Mouse (Mus musculus): ENCODE results near the gene Inpp5b. TPM values are rescaled to one million over a fixed set of nuclear protein-coding genes. Genes with fewer than 3 reads are reported as not detected.

Inpp5b gene
- polyA plus RNA-seq, 1 experiment from 2014 or later, result 29.7 TPM

GRCm38 (mm10) chr4:124714545-124715481 lies 26.8 kb upstream of the Inpp5b start, which contains the start of gene Sf3a3:
TSS of gene Sf3a3 (plus strand) at chr4:124714776.
- peak; percentile 89 for ATAC-seq (ENCODE audit: low FRiP score, low read depth)

GRCm38 (mm10) chr4:124719101-124719500 lies 22.5 kb upstream of the Inpp5b start:
- no peak overlapping the region for H3K9ac ChIP-seq
- WGBS, result 93% methylated on average over 4 of the region's 4 CpGs
- no peak for ATAC-seq (ENCODE audit: low FRiP score, low read depth)
- H3K9me3 ChIP-seq, result no peaks in the 10 kb centered on the region
- H3K36me3 ChIP-seq, result peaks cover 70% of the 10 kb centered on the region
- H3K27ac ChIP-seq, result no peak overlapping the region
- no peaks in the 10 kb centered on the region for H3K27me3 ChIP-seq (replicated peaks)
- H3K4me1 ChIP-seq, result peaks cover 8% of the 10 kb centered on the region
- no peak overlapping the region for H3K4me2 ChIP-seq (replicated peaks)
- H3K4me3 ChIP-seq, result no peak overlapping the region

More at GRCm38 (mm10) chr4:124714545-124715481, 26.8 kb upstream of the Inpp5b start, which contains the start of gene Sf3a3:
- Histone ChIP-seq H3K4me2 (replicated peaks) (peak within 1 kb of the TSS; percentile 82), H3K4me3 (peak within 1 kb of the TSS; percentile 92), H3K36me3 (peaks cover 32% of the 10 kb centered on the region), H3K4me1 (peaks cover 12% of the 10 kb centered on the region), H3K9me3 (no peaks in the 10 kb centered on the region), H3K27me3 (replicated peaks) (peaks cover 4% of the 10 kb centered on the region), H3K27ac (no peak within 1 kb of the TSS), H3K9ac (peak within 1 kb of the TSS; percentile 90)
- WGBS, result under 1% methylated on average over 57 of the region's 57 CpGs

- Histone ChIP-seq H3K9ac (no peak overlapping the region), H3K9me3 (no peaks in the 10 kb centered on the region), H3K27ac (no peak overlapping the region), H3K27me3 (replicated peaks) (no peaks in the 10 kb centered on the region), H3K4me3 (no peak overlapping the region), H3K4me1 (no peaks in the 10 kb centered on the region), H3K36me3 (peaks cover 94% of the 10 kb centered on the region), H3K4me2 (replicated peaks) (no peak overlapping the region)
- WGBS, result 92% methylated on average over 6 of the region's 6 CpGs
- ATAC-seq (ENCODE audit: low FRiP score, low read depth), result no peak
Measured at GRCm38 (mm10) chr4:124726121-124726520, 15.5 kb upstream of the Inpp5b start.

DNA sequence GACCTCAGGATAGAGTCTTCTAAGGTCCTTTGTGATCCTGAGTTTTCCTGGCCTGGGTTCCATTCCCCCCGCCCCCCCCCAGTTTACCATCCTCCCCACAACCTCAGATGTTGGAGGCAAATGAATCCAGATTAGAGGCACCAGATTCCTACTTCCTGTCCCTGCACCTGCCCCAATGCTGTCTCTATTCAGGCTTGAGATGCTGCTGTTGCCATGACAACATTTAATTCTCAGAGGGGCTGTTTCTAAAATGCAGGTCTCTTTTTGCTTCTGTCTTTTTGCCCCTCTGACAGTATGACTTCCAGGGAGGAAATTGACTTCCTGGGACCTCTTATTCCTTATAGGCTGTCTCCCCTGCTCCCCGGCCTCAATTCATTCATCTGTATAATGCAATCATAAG lies 4.7 kb upstream of the Inpp5b start:
- no peak for ATAC-seq (ENCODE audit: low FRiP score, low read depth)
- WGBS, result 65% methylated on average over 2 of the region's 2 CpGs
- Histone ChIP-seq H3K4me2 (replicated peaks) (0 out of 2 replicates have a peak overlapping the region, but pooled peaks have one; percentile 7), H3K9me3 (no peaks in the 10 kb centered on the region), H3K9ac (no peak overlapping the region), H3K4me3 (no peak overlapping the region), H3K27me3 (replicated peaks) (no peaks in the 10 kb centered on the region), H3K4me1 (peaks cover 15% of the 10 kb centered on the region), H3K27ac (no peak overlapping the region), H3K36me3 (peaks cover 18% of the 10 kb centered on the region)

- Histone ChIP-seq H3K9ac (no peak overlapping the region), H3K36me3 (peaks cover 13% of the 10 kb centered on the region), H3K27me3 (replicated peaks) (no peaks in the 10 kb centered on the region), H3K4me1 (peaks cover 20% of the 10 kb centered on the region), H3K27ac (no peak overlapping the region), H3K9me3 (no peaks in the 10 kb centered on the region), H3K4me3 (no peak overlapping the region), H3K4me2 (replicated peaks) (no peak overlapping the region)
- no peak for ATAC-seq (ENCODE audit: low FRiP score, low read depth)
- WGBS, result 80% methylated on average over 5 of the region's 5 CpGs
Measured at GRCm38 (mm10) chr4:124737486-124737885, 4.2 kb upstream of the Inpp5b start.

- H3K9ac ChIP-seq, result no peak overlapping the region
- H3K4me3 ChIP-seq, result no peak overlapping the region
- 63% methylated on average over 4 of the region's 4 CpGs for WGBS
- H3K9me3 ChIP-seq, result no peaks in the 10 kb centered on the region
- no peak for ATAC-seq (ENCODE audit: low FRiP score, low read depth)
- no peak overlapping the region for H3K27ac ChIP-seq
- no peaks in the 10 kb centered on the region for H3K27me3 ChIP-seq (replicated peaks)
- peaks cover 8% of the 10 kb centered on the region for H3K36me3 ChIP-seq
- no peak overlapping the region for H3K4me2 ChIP-seq (replicated peaks)
- H3K4me1 ChIP-seq, result peaks cover 20% of the 10 kb centered on the region
Measured at GRCm38 (mm10) chr4:124738013-124738412, 3.6 kb upstream of the Inpp5b start.

GRCm38 (mm10) chr4:124738783-124739182 lies 2.9 kb upstream of the Inpp5b start:
- Histone ChIP-seq H3K27me3 (replicated peaks) (no peaks in the 10 kb centered on the region), H3K4me1 (peaks cover 20% of the 10 kb centered on the region), H3K4me2 (replicated peaks) (no peak overlapping the region), H3K9me3 (no peaks in the 10 kb centered on the region), H3K27ac (no peak overlapping the region), H3K9ac (no peak overlapping the region), H3K36me3 (no peaks in the 10 kb centered on the region; the same call in 1 of the 2 replicates), H3K4me3 (no peak overlapping the region)
- ATAC-seq (ENCODE audit: low FRiP score, low read depth), result no peak
- WGBS, result 66% methylated on average over 1 of the region's 1 CpGs

- no peak overlapping the region for H3K4me3 ChIP-seq
- no peaks in the 10 kb centered on the region for H3K27me3 ChIP-seq (replicated peaks)
- WGBS, result 91% methylated on average over 11 of the region's 11 CpGs
- H3K9ac ChIP-seq, result no peak overlapping the region
- no peak overlapping the region; the same call in 1 of the 2 replicates for H3K4me2 ChIP-seq (replicated peaks)
- ATAC-seq (ENCODE audit: low FRiP score, low read depth), result no peak
- H3K9me3 ChIP-seq, result no peaks in the 10 kb centered on the region
- H3K36me3 ChIP-seq, result no peaks in the 10 kb centered on the region
- H3K4me1 ChIP-seq, result peaks cover 12% of the 10 kb centered on the region
- no peak overlapping the region for H3K27ac ChIP-seq
Measured at GRCm38 (mm10) chr4:124742839-124743238, 1.2 kb downstream of the Inpp5b start.

DNA sequence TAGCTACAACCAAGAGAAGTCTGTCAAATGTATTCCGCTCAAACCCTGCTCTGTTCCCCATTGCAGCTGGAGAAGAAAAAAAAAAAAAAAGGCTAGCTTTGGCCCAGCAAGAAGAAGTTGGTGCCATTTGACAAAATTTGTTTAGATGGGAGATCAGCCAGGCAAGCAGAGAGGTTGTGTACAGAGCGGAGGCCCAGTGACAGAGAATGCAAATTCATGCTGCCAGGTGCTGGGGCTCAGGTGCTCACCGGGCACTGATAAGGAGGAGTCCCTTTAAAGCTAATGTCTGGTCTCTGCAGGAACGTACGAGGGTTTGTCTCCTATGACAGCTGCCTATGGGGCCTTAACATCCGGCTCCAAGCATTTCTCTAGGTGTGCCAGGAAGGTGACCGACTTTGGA lies 4.9 kb downstream of the Inpp5b start:
- Histone ChIP-seq H3K27me3 (replicated peaks) (no peaks in the 10 kb centered on the region; the same call in 1 of the 2 replicates), H3K36me3 (no peaks in the 10 kb centered on the region), H3K4me1 (peaks cover 11% of the 10 kb centered on the region), H3K4me3 (no peak overlapping the region), H3K4me2 (replicated peaks) (no peak overlapping the region), H3K9ac (no peak overlapping the region), H3K9me3 (no peaks in the 10 kb centered on the region), H3K27ac (no peak overlapping the region)
- 83% methylated on average over 7 of the region's 7 CpGs for WGBS
- ATAC-seq (ENCODE audit: low FRiP score, low read depth), result no peak

DNA sequence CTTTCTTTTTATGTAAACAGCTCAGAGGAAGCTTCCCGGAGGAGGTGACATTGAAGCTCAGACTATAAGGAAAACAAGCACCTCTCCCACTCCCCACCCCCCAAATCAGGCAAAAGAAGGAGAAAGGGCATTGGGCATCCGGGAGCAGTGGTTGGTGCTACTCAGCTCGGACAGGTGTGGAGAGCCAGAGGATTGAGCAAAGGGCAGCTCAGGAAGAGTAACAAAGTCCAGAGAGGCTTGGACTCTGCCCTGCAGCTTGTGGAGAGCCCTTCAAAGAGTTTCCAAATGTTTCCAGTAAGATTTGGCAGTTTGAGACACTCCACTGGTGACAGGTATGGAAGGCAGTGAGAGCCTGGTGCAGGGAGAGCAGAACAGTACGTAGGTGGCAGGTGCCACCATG lies 6.2 kb downstream of the Inpp5b start:
- H3K9me3 ChIP-seq, result no peaks in the 10 kb centered on the region
- no peak for ATAC-seq (ENCODE audit: low FRiP score, low read depth)
- no peak overlapping the region for H3K4me2 ChIP-seq (replicated peaks)
- H3K4me3 ChIP-seq, result no peak overlapping the region
- H3K9ac ChIP-seq, result no peak overlapping the region
- H3K27me3 ChIP-seq (replicated peaks), result no peaks in the 10 kb centered on the region; the same call in 1 of the 2 replicates
- H3K36me3 ChIP-seq, result no peaks in the 10 kb centered on the region
- H3K27ac ChIP-seq, result no peak overlapping the region
- WGBS, result 61% methylated on average over 4 of the region's 4 CpGs
- H3K4me1 ChIP-seq, result peaks cover 13% of the 10 kb centered on the region

DNA sequence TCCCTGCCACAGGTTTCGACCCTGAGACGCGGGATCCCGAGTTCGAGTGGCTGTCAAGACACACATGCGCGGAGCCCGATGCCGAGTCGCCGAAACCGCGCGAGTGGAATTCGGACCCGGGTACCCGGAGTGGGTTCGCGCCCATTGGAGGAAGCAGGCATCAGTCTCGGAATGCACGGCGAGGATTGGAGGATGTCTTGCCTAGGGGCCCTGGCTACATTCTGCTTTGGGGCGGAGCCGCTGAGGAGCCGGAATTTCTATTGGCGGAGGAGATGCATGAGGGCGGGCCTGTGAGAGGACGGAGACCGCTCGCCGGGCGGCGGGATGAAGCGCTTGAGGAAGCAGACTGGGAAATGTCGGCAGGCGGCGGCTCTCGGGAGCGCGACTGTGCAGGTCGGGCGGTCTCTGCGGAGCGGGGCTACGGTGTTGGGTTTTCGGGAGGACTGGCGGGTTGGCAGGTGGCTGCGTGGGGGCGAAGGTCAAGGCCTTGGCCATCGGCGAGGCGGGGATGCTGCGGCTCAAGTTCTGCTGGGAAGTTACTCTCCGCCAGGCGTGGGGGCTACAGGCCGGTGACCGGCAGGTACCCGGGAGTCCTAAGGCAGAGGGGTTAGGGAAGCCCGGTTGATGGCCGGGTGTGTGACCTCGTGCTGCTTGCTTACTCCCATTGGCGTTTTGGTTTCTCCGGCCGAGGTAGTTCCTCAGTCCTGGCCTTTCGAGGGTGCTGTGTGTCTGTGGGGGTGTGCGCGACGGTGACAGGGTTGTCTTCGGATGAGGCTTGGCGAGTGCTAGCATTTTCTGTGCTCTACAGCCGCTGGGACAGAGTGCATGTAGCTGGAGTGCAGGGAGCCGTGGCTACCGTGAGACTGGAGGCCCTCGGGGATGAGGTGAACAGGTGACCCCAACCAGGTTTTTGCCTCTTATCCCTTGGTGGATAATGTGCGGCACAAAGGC lies 9.9 kb downstream of the Inpp5b start:
- Histone ChIP-seq H3K9ac (peak overlapping the region; percentile 72), H3K27ac (no peak overlapping the region), H3K4me3 (peak overlapping the region; percentile 77), H3K4me2 (replicated peaks) (peak overlapping the region; percentile 97), H3K27me3 (replicated peaks) (no peaks in the 10 kb centered on the region; the same call in 1 of the 2 replicates), H3K4me1 (peaks cover 13% of the 10 kb centered on the region), H3K9me3 (no peaks in the 10 kb centered on the region), H3K36me3 (no peaks in the 10 kb centered on the region)
- WGBS, result under 1% methylated on average over 75 of the region's 75 CpGs
- peak; percentile 99 for ATAC-seq (ENCODE audit: low FRiP score, low read depth)

Data from neural tube, embryonic 12.5 days (tissue).